Mouse (Mus musculus) 3134 (cell line): Measurements from ENCODE around the gene Swap70.
A peak's percentile ranks its signal among the peaks of the same experiment; 100 is the strongest.
"Not testable (repeated sequence)": the region's sequence is repeated elsewhere in the genome, so short reads cannot be mapped to it uniquely, and the experiment has no call there.

Experiments used
- DNase-seq: peaks from one replicate; pipeline ENCODE4 v3.0.0-alpha.2; 2011; ENCODE audit warnings: low spot score; ENCODE audit not compliant: insufficient read length; ENCODE audit errors: extremely low read depth

Swap70 gene

GRCm38 (mm10) chr7:110221586-110222481, at the start of gene Swap70:
Gene Swap70, plus strand, starts transcription at chr7:110221711.
- peak; percentile 95 for DNase-seq

DNA sequence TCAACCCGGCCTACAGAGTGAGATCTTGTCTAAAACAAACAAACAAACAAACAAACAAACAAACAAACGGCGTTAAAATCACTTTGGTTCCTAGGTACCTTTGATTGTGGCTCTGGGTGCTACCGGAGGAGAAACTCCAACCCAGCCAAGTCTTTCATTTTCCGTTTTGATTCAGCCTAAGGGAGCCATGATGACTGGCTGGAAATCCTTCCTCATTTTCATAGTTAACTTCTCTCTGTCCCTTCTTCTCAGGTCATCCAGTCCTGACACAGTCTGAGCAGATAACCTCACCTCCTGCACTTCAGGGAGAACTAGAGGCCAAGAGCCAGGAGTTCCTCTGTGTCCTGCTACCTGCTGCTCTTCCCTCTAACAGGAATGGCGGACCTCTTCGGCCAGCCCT, 42.3 kb upstream of the Swap70 start:
- DNase-seq, result no peak

GRCm38 (mm10) chr7:110180613-110181012, 40.9 kb upstream of the Swap70 start:
- DNase-seq, result peak; percentile 38

- DNase-seq, result no peak
These were observed 40.1 kb upstream of the Swap70 start for GRCm38 (mm10) chr7:110181446-110181845.

GRCm38 (mm10) chr7:110184608-110185007, 36.9 kb upstream of the Swap70 start:
- no peak for DNase-seq

DNA sequence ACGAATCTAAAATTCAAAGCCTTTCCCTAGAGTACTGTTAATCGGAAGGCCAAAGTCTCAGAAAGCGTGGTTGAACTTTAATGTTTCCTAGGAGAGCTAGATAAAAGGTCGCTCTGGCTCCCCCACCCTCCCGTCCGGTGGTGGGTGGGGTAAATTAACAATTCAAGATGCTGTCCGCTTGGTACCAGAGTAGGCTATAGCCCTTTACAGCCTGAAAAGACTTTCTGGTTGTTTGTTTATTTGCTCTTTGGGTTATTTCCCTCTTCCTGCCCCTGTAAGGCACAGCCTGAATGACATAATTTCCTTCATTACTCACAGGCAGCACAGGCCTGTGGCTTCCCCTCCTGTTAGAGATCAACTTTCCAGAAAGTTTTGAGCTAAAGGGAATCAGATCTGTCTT, 31.6 kb upstream of the Swap70 start:
- no peak for DNase-seq

- DNase-seq, result peak; percentile 8
These were observed 28.3 kb upstream of the Swap70 start for GRCm38 (mm10) chr7:110193186-110193585.

GRCm38 (mm10) chr7:110197176-110197575, 24.3 kb upstream of the Swap70 start:
- no peak for DNase-seq

GRCm38 (mm10) chr7:110201933-110202332, 19.6 kb upstream of the Swap70 start:
- no peak for DNase-seq

GRCm38 (mm10) chr7:110204208-110204607, 17.3 kb upstream of the Swap70 start:
- DNase-seq, result no peak

DNA sequence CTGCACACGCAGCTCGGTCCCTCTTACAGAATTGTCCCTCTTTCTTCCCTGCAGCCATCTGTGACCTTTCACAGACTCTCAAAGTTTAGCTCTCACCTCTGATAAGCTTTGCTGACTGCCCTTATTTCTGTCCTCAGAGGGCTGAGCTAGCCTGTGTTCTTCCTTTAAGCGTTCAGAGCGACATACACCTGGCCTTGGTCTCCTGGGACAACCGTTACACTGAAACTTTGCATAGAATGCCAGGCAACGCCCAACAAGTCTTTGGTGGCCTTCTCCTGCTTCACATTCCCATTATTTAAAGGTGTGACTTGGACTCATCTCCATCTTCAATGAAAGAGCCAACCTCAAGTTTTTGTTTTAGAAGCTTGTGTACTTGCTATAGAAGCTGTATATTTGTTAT, 13.2 kb upstream of the Swap70 start:
- no peak for DNase-seq

DNA sequence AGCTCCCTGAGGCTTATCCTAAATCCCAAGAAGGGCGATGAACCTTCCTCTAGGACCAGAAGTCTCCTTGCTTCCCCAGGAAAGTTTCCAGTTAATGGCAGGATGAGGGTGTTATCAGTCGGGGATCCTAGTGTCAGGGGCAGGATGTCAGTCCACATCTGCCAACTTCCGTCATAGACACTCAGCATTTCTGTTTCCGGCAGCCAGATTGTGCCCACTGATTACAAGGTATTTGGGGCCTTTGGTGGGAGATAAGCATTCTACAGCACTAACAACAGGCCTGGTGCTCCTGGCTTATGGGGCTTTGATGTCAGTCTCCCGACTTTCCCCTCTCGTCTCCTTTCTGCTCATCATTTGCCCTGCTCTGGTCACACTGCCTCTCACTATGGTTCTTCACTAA, 12.1 kb upstream of the Swap70 start:
- DNase-seq, result no peak

GRCm38 (mm10) chr7:110211025-110211424, 10.5 kb upstream of the Swap70 start:
- DNase-seq, result no peak

GRCm38 (mm10) chr7:110214882-110215281, 6.6 kb upstream of the Swap70 start:
- no peak for DNase-seq

DNA sequence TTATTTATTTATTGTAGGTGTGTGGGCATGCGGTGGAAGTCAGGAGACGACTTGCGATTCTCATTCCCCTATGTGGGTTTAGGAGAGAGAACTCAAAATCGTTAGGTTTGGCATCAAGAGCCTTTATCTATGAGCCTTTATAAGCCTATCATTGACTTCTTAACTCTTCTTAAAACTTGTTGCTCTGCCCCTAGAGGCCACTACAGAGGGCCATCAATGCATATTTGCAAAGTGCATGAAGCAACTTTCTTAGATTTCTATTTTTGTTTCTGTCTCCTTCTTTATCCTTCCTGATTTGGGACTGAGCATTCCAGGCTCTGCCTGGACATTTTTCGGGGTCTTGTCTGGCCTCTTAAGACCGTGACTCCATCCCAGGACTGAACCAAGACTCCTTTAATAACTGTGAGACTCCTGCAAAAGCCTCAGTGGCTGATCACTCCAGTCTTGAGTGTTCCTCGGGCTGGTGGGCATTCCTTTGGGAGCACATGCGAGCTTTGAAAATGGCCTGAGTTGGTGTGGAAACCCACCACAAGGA, 393 bp upstream of the Swap70 start:
- DNase-seq, result no peak

GRCm38 (mm10) chr7:110222583-110223182, 1.2 kb downstream of the Swap70 start:
- DNase-seq, result no peak

DNA sequence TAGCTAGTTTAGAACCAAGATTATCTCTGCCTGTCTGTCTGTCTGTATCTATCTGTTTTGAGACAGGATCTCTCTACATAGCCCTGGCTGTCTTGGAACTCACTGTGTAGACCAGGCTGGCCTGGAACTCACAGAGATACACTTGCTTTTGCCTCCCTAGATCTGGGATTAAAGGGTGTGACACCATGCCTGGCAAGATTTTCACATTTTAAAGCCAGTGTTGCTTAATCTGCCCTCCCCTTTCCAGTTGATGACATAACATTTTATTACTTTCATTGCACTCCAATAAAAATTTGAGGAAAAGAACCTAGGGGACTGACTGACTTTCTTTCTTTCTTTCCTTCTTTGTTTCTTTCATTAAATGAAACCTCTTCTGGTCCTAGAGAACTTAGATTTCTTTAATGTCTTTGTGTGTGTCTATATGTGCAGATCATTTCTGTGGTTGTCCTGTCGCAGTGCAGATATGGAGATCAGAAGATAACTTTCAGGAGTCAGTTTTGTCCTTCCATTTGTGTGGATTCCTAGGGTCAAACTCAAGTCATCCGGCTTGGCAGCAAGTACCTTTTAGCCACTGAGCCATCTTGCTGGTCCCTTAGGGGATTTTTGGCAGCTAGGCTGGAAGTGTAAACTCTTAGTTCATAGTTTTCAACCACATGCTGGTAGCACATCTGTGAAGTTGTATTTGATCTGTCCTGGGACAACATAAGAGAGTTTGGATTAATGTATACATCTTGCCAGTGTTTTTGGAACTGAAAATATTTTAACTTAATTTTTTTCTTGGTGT, 2.4 kb downstream of the Swap70 start:
- no peak for DNase-seq

DNA sequence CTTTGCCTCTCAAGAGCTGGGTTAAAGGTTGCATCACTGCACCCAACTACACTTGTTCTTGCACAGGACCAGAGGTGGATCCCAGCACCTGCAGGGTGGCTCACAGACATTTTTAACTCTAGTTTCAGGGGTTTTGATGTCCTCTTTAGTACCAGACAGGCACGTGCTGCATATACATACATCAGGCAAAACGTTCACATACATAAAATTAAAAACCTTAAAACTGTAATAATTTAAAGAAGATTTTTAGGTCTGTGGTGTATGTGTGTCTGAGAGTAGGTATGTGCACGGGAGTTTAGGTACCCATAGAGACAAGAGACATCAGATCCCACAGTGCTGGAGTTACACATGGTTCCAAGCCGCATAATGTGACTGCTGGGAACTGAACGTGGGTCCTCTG, 5.0 kb downstream of the Swap70 start:
- DNase-seq, result no peak

DNA sequence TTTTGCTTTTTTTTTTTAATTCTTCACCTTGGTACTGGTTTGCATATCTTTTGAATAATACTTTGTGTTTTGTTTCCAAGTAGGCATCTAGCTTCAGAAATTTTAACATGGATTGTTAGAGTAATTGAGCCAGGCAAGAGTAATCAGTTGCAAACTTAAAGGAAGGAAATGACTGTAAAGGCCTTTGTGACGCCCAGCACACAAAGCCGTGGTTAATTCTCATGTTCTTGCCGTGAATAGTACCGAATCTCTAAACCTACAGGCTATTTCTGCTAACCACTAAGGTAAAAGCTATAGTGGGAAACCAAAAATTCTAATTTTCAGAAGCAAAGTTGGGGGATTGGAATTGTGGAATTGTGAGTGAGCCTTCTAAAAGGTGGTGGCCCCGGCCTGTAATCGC, 8.5 kb downstream of the Swap70 start:
- no peak for DNase-seq

DNA sequence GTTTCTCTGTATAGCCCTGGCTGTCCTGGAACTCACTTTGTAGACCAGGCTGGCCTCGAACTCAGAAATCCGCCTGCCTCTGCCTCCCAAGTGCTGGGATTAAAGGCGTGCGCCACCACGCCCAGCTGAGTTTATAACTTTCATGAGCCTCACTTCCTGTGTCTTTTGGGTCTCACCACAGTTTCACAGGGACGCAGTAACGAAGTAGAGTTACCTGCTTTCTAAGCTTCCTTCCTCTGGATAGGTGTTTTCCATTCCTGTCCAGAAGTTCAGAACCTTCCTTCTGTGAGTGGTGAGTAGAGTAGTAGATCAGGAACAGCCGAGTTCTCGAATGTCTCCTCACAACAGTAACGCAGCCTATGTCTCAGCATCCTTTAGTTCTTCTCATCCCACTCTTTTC, 9.6 kb downstream of the Swap70 start:
- DNase-seq, result not testable (repeated sequence)

GRCm38 (mm10) chr7:110236085-110236484, 14.6 kb downstream of the Swap70 start:
- no peak for DNase-seq
